Mouse (Mus musculus) embryonic facial prominence, embryonic 12.5 days (tissue): ENCODE data around the gene Gcn1l1. TPM values are rescaled to one million over a fixed set of nuclear protein-coding genes. Genes with fewer than 3 reads are reported as not detected.

Source experiments
- ATAC-seq: fragments of 200-750 bp; cut with Nextera tagmentation; 2 replicates; pipeline ENCODE4 v1.8.0; 2017; ENCODE audit not compliant: insufficient number of reproducible peaks, insufficient read depth, low FRiP score, low TSS enrichment
- H3K27ac ChIP-seq: fragments of 300-500 bp; sonication (generic); 2 replicates; pipeline ENCODE4 v1.5.1; 2016; ENCODE audit warnings: mild to moderate bottlenecking
- H3K27me3 ChIP-seq: fragments of 300-500 bp; sonication (generic); 2 replicates; pipeline ENCODE4 v1.6.1; 2016; ENCODE audit warnings: mild to moderate bottlenecking, moderate library complexity
- H3K36me3 ChIP-seq: fragments of 300-500 bp; sonication (generic); 2 replicates; pipeline ENCODE4 v1.6.1; 2016; ENCODE audit warnings: mild to moderate bottlenecking
- H3K4me1 ChIP-seq: fragments of 300-500 bp; sonication (generic); 2 replicates; pipeline ENCODE4 v1.6.1; 2016
- H3K4me2 ChIP-seq: fragments of 300-500 bp; sonication (generic); replicated peaks from 2 replicates; pipeline ENCODE4 v1.6.1; 2016; ENCODE audit warnings: mild to moderate bottlenecking, moderate library complexity
- H3K4me3 ChIP-seq: fragments of 300-500 bp; sonication (generic); 2 replicates; pipeline ENCODE4 v1.5.1; 2016; ENCODE audit warnings: mild to moderate bottlenecking
- H3K9ac ChIP-seq: fragments of 300-500 bp; sonication (generic); 2 replicates; pipeline ENCODE4 v1.6.1; 2016; ENCODE audit warnings: mild to moderate bottlenecking, moderate library complexity
- H3K9me3 ChIP-seq: fragments of 300-500 bp; sonication (generic); 2 replicates; pipeline ENCODE4 v1.6.1; 2016; ENCODE audit warnings: mild to moderate bottlenecking, moderate library complexity
- WGBS: fragments of 180-500 bp; shearing (Covaris S2); methylation state at CpG from one replicate; pipeline ENCODE4 v1.1.7; 2016; 5-methylcytosine and 5-hydroxymethylcytosine counted together
- polyA plus RNA-seq: library from polyadenylated mRNA; unstranded; fragments of >200 nt; fragmentation: Nextera tagmentation; extraction: Ambion mirVana; gene quantifications from 2 replicates; pipeline ENCODE4 v1.2.1, GENCODE M21; 2016

Gene Gcn1l1
- polyA plus RNA-seq, 1 experiment from 2014 or later = 56.1 TPM

GRCm38 (mm10) chr5:115650885-115651284 lies 85.8 kb downstream of the Gcn1l1 start:
- ATAC-seq = no peak
- no peaks in the 10 kb centered on the region for H3K27me3 ChIP-seq
- H3K27ac ChIP-seq = no peak overlapping the region
- H3K4me2 ChIP-seq = no peak overlapping the region
- H3K4me3 ChIP-seq = no peak overlapping the region
- H3K4me1 ChIP-seq = peaks cover 8% of the 10 kb centered on the region
- H3K9me3 ChIP-seq = no peaks in the 10 kb centered on the region
- no peak overlapping the region for H3K9ac ChIP-seq
- H3K36me3 ChIP-seq = peaks cover 21% of the 10 kb centered on the region
- WGBS = 88% methylated on average over 10 of the region's 10 CpGs

GRCm38 (mm10) chr5:115651821-115652220 lies 86.8 kb downstream of the Gcn1l1 start:
- Histone ChIP-seq H3K36me3 (peaks cover 14% of the 10 kb centered on the region; the same call in 1 of the 2 replicates), H3K9ac (peak overlapping the region; percentile 21; the same call in 1 of the 2 replicates), H3K4me2 (peak overlapping the region; percentile 61), H3K9me3 (no peaks in the 10 kb centered on the region), H3K27me3 (no peaks in the 10 kb centered on the region), H3K4me3 (peak overlapping the region; percentile 43; the same call in 1 of the 2 replicates), H3K27ac (no peak overlapping the region), H3K4me1 (peaks cover 8% of the 10 kb centered on the region)
- 88% methylated on average over 10 of the region's 10 CpGs for WGBS
- no peak for ATAC-seq

GRCm38 (mm10) chr5:115652681-115653575 lies 87.9 kb downstream of the Gcn1l1 start:
- ATAC-seq = peak; percentile 99
- peaks cover 8% of the 10 kb centered on the region for H3K4me1 ChIP-seq
- peak overlapping the region; percentile 49 for H3K9ac ChIP-seq
- peaks cover 4% of the 10 kb centered on the region; the same call in 1 of the 2 replicates for H3K36me3 ChIP-seq
- H3K27me3 ChIP-seq = no peaks in the 10 kb centered on the region
- H3K27ac ChIP-seq = peak overlapping the region; percentile 68
- 3% methylated on average over 35 of the region's 35 CpGs for WGBS
- H3K4me3 ChIP-seq = peak overlapping the region; percentile 43
- H3K4me2 ChIP-seq = peak overlapping the region; percentile 61
- no peaks in the 10 kb centered on the region for H3K9me3 ChIP-seq

GRCm38 (mm10) chr5:115653776-115654175 lies 88.7 kb downstream of the Gcn1l1 start:
- H3K36me3 ChIP-seq = no peaks in the 10 kb centered on the region
- H3K27me3 ChIP-seq = no peaks in the 10 kb centered on the region
- 84% methylated on average over 12 of the region's 12 CpGs for WGBS
- ATAC-seq = no peak
- H3K9me3 ChIP-seq = no peaks in the 10 kb centered on the region
- H3K27ac ChIP-seq = no peak overlapping the region
- no peak overlapping the region for H3K9ac ChIP-seq
- no peak overlapping the region for H3K4me3 ChIP-seq
- peaks cover 8% of the 10 kb centered on the region for H3K4me1 ChIP-seq
- no peak overlapping the region for H3K4me2 ChIP-seq

- 77% methylated on average over 6 of the region's 6 CpGs for WGBS
- H3K27me3 ChIP-seq = no peaks in the 10 kb centered on the region; the same call in 1 of the 2 replicates
- H3K4me3 ChIP-seq = no peak overlapping the region
- H3K9me3 ChIP-seq = no peaks in the 10 kb centered on the region
- no peaks in the 10 kb centered on the region for H3K36me3 ChIP-seq
- H3K9ac ChIP-seq = no peak overlapping the region
- H3K4me1 ChIP-seq = peaks cover 8% of the 10 kb centered on the region
- H3K4me2 ChIP-seq = no peak overlapping the region
- ATAC-seq = no peak
- no peak overlapping the region for H3K27ac ChIP-seq
Measured at GRCm38 (mm10) chr5:115656677-115657076, 91.6 kb downstream of the Gcn1l1 start.

- no peak for ATAC-seq
- peaks cover 3% of the 10 kb centered on the region for H3K4me1 ChIP-seq
- H3K4me2 ChIP-seq = no peak overlapping the region
- no peaks in the 10 kb centered on the region; the same call in 1 of the 2 replicates for H3K27me3 ChIP-seq
- no peak overlapping the region for H3K27ac ChIP-seq
- H3K9ac ChIP-seq = no peak overlapping the region
- 80% methylated on average over 1 of the region's 1 CpGs for WGBS
- no peaks in the 10 kb centered on the region for H3K36me3 ChIP-seq
- H3K4me3 ChIP-seq = no peak overlapping the region
- H3K9me3 ChIP-seq = no peaks in the 10 kb centered on the region
Measured at GRCm38 (mm10) chr5:115657234-115657633, 92.2 kb downstream of the Gcn1l1 start.

- H3K27ac ChIP-seq = no peak overlapping the region
- no peak overlapping the region for H3K4me2 ChIP-seq
- no peak overlapping the region for H3K4me3 ChIP-seq
- H3K36me3 ChIP-seq = no peaks in the 10 kb centered on the region
- ATAC-seq = no peak
- no peaks in the 10 kb centered on the region for H3K4me1 ChIP-seq
- WGBS = 83% methylated on average over 6 of the region's 6 CpGs
- H3K9ac ChIP-seq = no peak overlapping the region
- H3K27me3 ChIP-seq = no peaks in the 10 kb centered on the region; the same call in 1 of the 2 replicates
- no peaks in the 10 kb centered on the region for H3K9me3 ChIP-seq
Measured at GRCm38 (mm10) chr5:115658352-115658751, 93.3 kb downstream of the Gcn1l1 start.

- no peaks in the 10 kb centered on the region for H3K9me3 ChIP-seq
- no peak for ATAC-seq
- no peak overlapping the region for H3K4me3 ChIP-seq
- H3K36me3 ChIP-seq = no peaks in the 10 kb centered on the region
- H3K4me1 ChIP-seq = no peaks in the 10 kb centered on the region
- H3K9ac ChIP-seq = no peak overlapping the region
- H3K27ac ChIP-seq = no peak overlapping the region
- 82% methylated on average over 22 of the region's 22 CpGs for WGBS
- peaks cover 6% of the 10 kb centered on the region; the same call in 1 of the 2 replicates for H3K27me3 ChIP-seq
- no peak overlapping the region for H3K4me2 ChIP-seq
Measured at GRCm38 (mm10) chr5:115662658-115663057, 97.6 kb downstream of the Gcn1l1 start.

- ATAC-seq = no peak
- Histone ChIP-seq H3K36me3 (no peaks in the 10 kb centered on the region), H3K27ac (no peak overlapping the region), H3K4me3 (no peak overlapping the region), H3K4me1 (no peaks in the 10 kb centered on the region), H3K27me3 (0 out of 2 replicates have a peak, but pooled peaks cover 6% of the 10 kb centered on the region), H3K9ac (no peak overlapping the region), H3K9me3 (no peaks in the 10 kb centered on the region), H3K4me2 (no peak overlapping the region)
- WGBS = 71% methylated on average over 8 of the region's 8 CpGs
Measured at GRCm38 (mm10) chr5:115666366-115667065, 101.5 kb downstream of the Gcn1l1 start.

GRCm38 (mm10) chr5:115667210-115667609 lies 102.2 kb downstream of the Gcn1l1 start:
- no peak for ATAC-seq
- Histone ChIP-seq H3K9me3 (no peaks in the 10 kb centered on the region), H3K27ac (no peak overlapping the region), H3K4me1 (no peaks in the 10 kb centered on the region), H3K4me3 (no peak overlapping the region), H3K9ac (no peak overlapping the region), H3K4me2 (no peak overlapping the region), H3K36me3 (no peaks in the 10 kb centered on the region), H3K27me3 (0 out of 2 replicates have a peak, but pooled peaks cover 6% of the 10 kb centered on the region)
- WGBS = 78% methylated on average over 8 of the region's 8 CpGs

- ATAC-seq = no peak
- 0 out of 2 replicates have a peak, but pooled peaks cover 6% of the 10 kb centered on the region for H3K27me3 ChIP-seq
- H3K4me1 ChIP-seq = no peaks in the 10 kb centered on the region
- no peaks in the 10 kb centered on the region for H3K9me3 ChIP-seq
- H3K36me3 ChIP-seq = no peaks in the 10 kb centered on the region
- no peak overlapping the region for H3K9ac ChIP-seq
- no peak overlapping the region for H3K4me3 ChIP-seq
- H3K4me2 ChIP-seq = no peak overlapping the region
- WGBS = 16% methylated on average over 7 of the region's 7 CpGs
- H3K27ac ChIP-seq = no peak overlapping the region
Measured at GRCm38 (mm10) chr5:115667894-115668293, 102.8 kb downstream of the Gcn1l1 start.
